Mouse (Mus musculus): ENCODE measurements around the gene Slc19a1. TPM values are rescaled to one million over a fixed set of nuclear protein-coding genes. Genes with fewer than 3 reads are reported as not detected.

Gene Slc19a1
- total RNA-seq, 1 experiment = 32.4 TPM

DNA sequence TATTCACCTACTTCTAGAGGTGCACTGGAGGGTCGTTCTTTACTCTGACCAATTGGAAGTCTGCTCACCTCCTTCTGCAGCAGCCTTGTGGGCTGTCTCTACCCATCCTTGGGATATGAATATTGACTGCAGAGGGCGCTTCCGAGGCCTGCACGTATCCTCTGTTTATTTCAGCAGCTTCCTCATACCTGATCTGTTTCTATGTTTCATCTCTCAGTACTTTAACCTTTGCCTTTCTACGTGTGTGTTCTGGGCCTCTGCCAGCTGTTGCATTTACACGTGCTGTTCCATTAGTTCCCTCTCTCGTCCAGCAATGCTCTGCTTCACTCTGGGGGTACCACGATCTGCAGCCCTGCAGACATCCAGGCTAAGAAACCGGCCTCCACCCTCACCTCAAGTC is 14.4 kb upstream of the Slc19a1 start:
- TF ChIP-seq ZNF384 (IDR thresholded peaks at IDR 0.05; ENCODE audit: low read depth, low read length) (no peak), MAFK (IDR thresholded peaks at IDR 0.05; ENCODE audit: insufficient read depth, low read depth, low read length) (no peak), CHD2 (IDR thresholded peaks at IDR 0.05; ENCODE audit: low read depth, low read length) (no peak), ZC3H11A (IDR thresholded peaks at IDR 0.05; ENCODE audit: borderline replicate concordance, low read depth, low read length) (no peak)
- Histone ChIP-seq H3K4me1 (ENCODE audit: control insufficient read depth in 2 of 2, insufficient read depth in 2 of 2, low read length in 2 of 2, poor library complexity in 1 of 2) (peaks cover 1 to 11% of the 10 kb centered on the region in 2 experiments; a peak in 2 of 4 replicates), H3K36me3 (ENCODE audit: control insufficient read depth, insufficient read depth, low read length, poor library complexity, severe bottlenecking) (no peaks in the 10 kb centered on the region), H3K4me3 (ENCODE audit: insufficient read depth in 1 of 2, low read depth in 1 of 2, low read length in 2 of 2, poor library complexity in 1 of 2, severe bottlenecking in 1 of 2) (no peak overlapping the region), H3K9ac (ENCODE audit: insufficient read depth, low read depth, low read length, poor library complexity, severe bottlenecking) (no peak overlapping the region), H3K9me3 (ENCODE audit: control insufficient read depth, insufficient read depth, low read depth, low read length) (no peaks in the 10 kb centered on the region), H3K27ac (ENCODE audit: insufficient read depth, low read depth, low read length, poor library complexity, severe bottlenecking) (no peak overlapping the region)
- in situ Hi-C loops (cut with MboI; ENCODE audit: low sequenced_read_pairs in 2 of 2, unreplicated experiment in 2 of 2) = loop anchor here in 1 of 2 experiments (10.0 kb wide), 1 partner anchor 183 kb away; no protein-coding TSS in a partner anchor
- DNase-seq (ENCODE audit: low read depth, low spot score) = no peak

- peak overlapping the region; percentile 31 to 51 for H3K4me3 ChIP-seq (ENCODE audit: insufficient read depth in 1 of 2, low read depth in 1 of 2, low read length in 2 of 2, poor library complexity in 1 of 2, severe bottlenecking in 1 of 2)
- no peak overlapping the region for H3K27ac ChIP-seq (ENCODE audit: insufficient read depth, low read depth, low read length, poor library complexity, severe bottlenecking)
- in situ Hi-C loops (cut with MboI; ENCODE audit: low sequenced_read_pairs in 2 of 2, unreplicated experiment in 2 of 2) = loop anchor here in 1 of 2 experiments (10.0 kb wide), 1 partner anchor 187 kb away; no protein-coding TSS in a partner anchor
Measured at GRCm38 (mm10) chr10:77021399-77022052, 10.5 kb upstream of the Slc19a1 start.

DNA sequence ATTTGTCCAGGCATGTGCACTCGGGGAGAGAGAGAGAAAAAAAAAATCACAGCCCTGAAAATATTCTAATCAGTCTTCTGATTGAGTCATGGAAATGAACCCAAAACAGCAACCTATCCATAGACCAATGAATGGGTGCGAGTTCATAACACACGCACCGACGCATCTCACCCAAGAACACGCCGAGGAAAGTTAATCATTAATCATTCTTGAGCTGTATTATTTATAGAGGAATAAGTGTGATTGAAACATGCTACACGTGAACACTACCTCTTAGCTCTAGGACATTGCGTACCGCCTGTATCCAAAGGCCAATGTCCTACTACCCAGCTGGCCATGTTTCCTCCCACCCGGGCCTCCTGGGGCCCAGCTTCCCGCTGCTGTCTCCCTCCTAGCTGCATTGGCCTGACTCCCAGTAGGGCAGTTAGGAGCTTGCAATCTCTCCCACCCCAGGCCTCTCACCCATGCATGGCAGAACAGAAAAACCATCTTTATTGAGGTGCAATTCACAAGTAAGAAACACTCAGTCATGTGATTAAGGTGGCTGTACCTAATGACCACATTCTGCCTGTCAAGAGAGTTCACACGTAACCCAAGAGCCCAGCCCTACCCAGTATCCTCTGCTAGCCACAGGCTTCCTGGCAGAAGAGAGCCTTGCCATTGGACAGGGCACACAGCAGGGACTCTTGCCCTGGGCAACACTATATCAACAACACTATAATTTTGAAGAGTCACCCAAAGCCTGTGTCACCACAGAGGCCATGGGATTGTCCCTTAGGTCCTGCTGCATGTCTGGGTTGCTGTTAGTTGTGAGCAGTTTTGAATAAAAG is 9.5 kb upstream of the Slc19a1 start:
- no peaks in the 10 kb centered on the region for H3K9me3 ChIP-seq (ENCODE audit: control insufficient read depth, insufficient read depth, low read depth, low read length)
- H3K36me3 ChIP-seq (ENCODE audit: control insufficient read depth, insufficient read depth, low read length, poor library complexity, severe bottlenecking) = no peaks in the 10 kb centered on the region
- H3K9ac ChIP-seq (ENCODE audit: insufficient read depth, low read depth, low read length, poor library complexity, severe bottlenecking) = no peak overlapping the region
- H3K4me3 ChIP-seq (ENCODE audit: insufficient read depth in 1 of 2, low read depth in 1 of 2, low read length in 2 of 2, poor library complexity in 1 of 2, severe bottlenecking in 1 of 2) = no peak overlapping the region
- DNase-seq (ENCODE audit: low read depth, low spot score) = no peak
- no peak overlapping the region for H3K27ac ChIP-seq (ENCODE audit: insufficient read depth, low read depth, low read length, poor library complexity, severe bottlenecking)
- in situ Hi-C loops (cut with MboI; ENCODE audit: low sequenced_read_pairs in 2 of 2, unreplicated experiment in 2 of 2) = loop anchor here in 1 of 2 experiments (10.0 kb wide), 1 partner anchor 188 kb away; no protein-coding TSS in a partner anchor
- 0 out of 4 replicates have a peak, but pooled peaks cover 0 to 2% of the 10 kb centered on the region in 2 experiments for H3K4me1 ChIP-seq (ENCODE audit: control insufficient read depth in 2 of 2, insufficient read depth in 2 of 2, low read length in 2 of 2, poor library complexity in 1 of 2)
- TF ChIP-seq ZC3H11A (IDR thresholded peaks at IDR 0.05; ENCODE audit: borderline replicate concordance, low read depth, low read length) (no peak), MAFK (IDR thresholded peaks at IDR 0.05; ENCODE audit: insufficient read depth, low read depth, low read length) (no peak), ZNF384 (IDR thresholded peaks at IDR 0.05; ENCODE audit: low read depth, low read length) (no peak), CHD2 (IDR thresholded peaks at IDR 0.05; ENCODE audit: low read depth, low read length) (no peak), HCFC1 (IDR thresholded peaks at IDR 0.05; ENCODE audit: borderline replicate concordance, insufficient read depth, low read length) (no peak)

More at GRCm38 (mm10) chr10:77021399-77022052, 10.5 kb upstream of the Slc19a1 start:
- Histone ChIP-seq H3K4me1 (ENCODE audit: control insufficient read depth in 2 of 2, insufficient read depth in 2 of 2, low read length in 2 of 2, poor library complexity in 1 of 2) (peaks cover 0 to 7% of the 10 kb centered on the region in 2 experiments; a peak in 2 of 4 replicates), H3K9ac (ENCODE audit: insufficient read depth, low read depth, low read length, poor library complexity, severe bottlenecking) (peak overlapping the region; percentile 61; the same call in 1 of the 2 replicates), H3K9me3 (ENCODE audit: control insufficient read depth, insufficient read depth, low read depth, low read length) (no peaks in the 10 kb centered on the region), H3K36me3 (ENCODE audit: control insufficient read depth, insufficient read depth, low read length, poor library complexity, severe bottlenecking) (no peaks in the 10 kb centered on the region)
- peak; percentile 91 for DNase-seq (ENCODE audit: low read depth, low spot score)
- no peak for TF ChIP-seq CHD2 (IDR thresholded peaks at IDR 0.05; ENCODE audit: low read depth, low read length)
- 0 out of 2 replicates have a peak, but pooled peaks have one; percentile 33 for TF ChIP-seq HCFC1 (IDR thresholded peaks at IDR 0.05; ENCODE audit: borderline replicate concordance, insufficient read depth, low read length)
- TF ChIP-seq ZC3H11A (IDR thresholded peaks at IDR 0.05; ENCODE audit: borderline replicate concordance, low read depth, low read length) = peak; percentile 96

GRCm38 (mm10) chr10:77024231-77024630 is 7.8 kb upstream of the Slc19a1 start:
- in situ Hi-C loops (cut with MboI; ENCODE audit: low sequenced_read_pairs in 2 of 2, unreplicated experiment in 2 of 2) = loop anchor here in 1 of 2 experiments (10.0 kb wide), 1 partner anchor 189 kb away; no protein-coding TSS in a partner anchor
- Histone ChIP-seq H3K9me3 (ENCODE audit: control insufficient read depth, insufficient read depth, low read depth, low read length) (no peaks in the 10 kb centered on the region), H3K9ac (ENCODE audit: insufficient read depth, low read depth, low read length, poor library complexity, severe bottlenecking) (no peak overlapping the region), H3K36me3 (ENCODE audit: control insufficient read depth, insufficient read depth, low read length, poor library complexity, severe bottlenecking) (no peaks in the 10 kb centered on the region), H3K27ac (ENCODE audit: insufficient read depth, low read depth, low read length, poor library complexity, severe bottlenecking) (no peak overlapping the region), H3K4me1 (ENCODE audit: control insufficient read depth in 2 of 2, insufficient read depth in 2 of 2, low read length in 2 of 2, poor library complexity in 1 of 2) (0 out of 4 replicates have a peak, but pooled peaks cover 0 to 2% of the 10 kb centered on the region in 2 experiments), H3K4me3 (ENCODE audit: insufficient read depth in 1 of 2, low read depth in 1 of 2, low read length in 2 of 2, poor library complexity in 1 of 2, severe bottlenecking in 1 of 2) (no peak overlapping the region)
- DNase-seq (ENCODE audit: low read depth, low spot score) = no peak
- TF ChIP-seq CHD2 (IDR thresholded peaks at IDR 0.05; ENCODE audit: low read depth, low read length) = no peak
- no peak for TF ChIP-seq MAFK (IDR thresholded peaks at IDR 0.05; ENCODE audit: insufficient read depth, low read depth, low read length)
- no peak for TF ChIP-seq ZNF384 (IDR thresholded peaks at IDR 0.05; ENCODE audit: low read depth, low read length)
- TF ChIP-seq HCFC1 (IDR thresholded peaks at IDR 0.05; ENCODE audit: borderline replicate concordance, insufficient read depth, low read length) = no peak
- no peak for TF ChIP-seq ZC3H11A (IDR thresholded peaks at IDR 0.05; ENCODE audit: borderline replicate concordance, low read depth, low read length)
